Mouse (Mus musculus) heart, embryonic 12.5 days (tissue): Measurements from ENCODE around the gene Isoc2b. TPM values are rescaled to one million over a fixed set of nuclear protein-coding genes. Genes with fewer than 3 reads are reported as not detected.

Experiments
- ATAC-seq: fragments of 200-750 bp; cut with Nextera tagmentation; 2 replicates; pipeline ENCODE4 v1.8.0; 2017; ENCODE audit warnings: moderate TSS enrichment, moderate library complexity; ENCODE audit not compliant: insufficient number of reproducible peaks, low FRiP score
- H3K27ac ChIP-seq: fragments of 300-500 bp; sonication (generic); 2 replicates; pipeline ENCODE4 v1.5.1; 2016; ENCODE audit warnings: mild to moderate bottlenecking, moderate library complexity; ENCODE audit not compliant: poor library complexity, severe bottlenecking
- H3K27me3 ChIP-seq: fragments of 300-500 bp; sonication (generic); replicated peaks from 2 replicates; pipeline ENCODE4 v1.6.1; 2016; ENCODE audit warnings: mild to moderate bottlenecking, moderate library complexity
- H3K36me3 ChIP-seq: fragments of 300-500 bp; sonication (generic); 2 replicates; pipeline ENCODE4 v1.6.1; 2016; ENCODE audit warnings: mild to moderate bottlenecking, moderate library complexity
- H3K4me1 ChIP-seq: fragments of 300-500 bp; sonication (generic); replicated peaks from 2 replicates; pipeline ENCODE4 v1.6.1; 2016; ENCODE audit warnings: mild to moderate bottlenecking
- H3K4me2 ChIP-seq: fragments of 300-500 bp; sonication (generic); 2 replicates; pipeline ENCODE4 v1.6.1; 2016; ENCODE audit warnings: mild to moderate bottlenecking, moderate library complexity
- H3K4me3 ChIP-seq: fragments of 300-500 bp; sonication (generic); 2 replicates; pipeline ENCODE4 v1.5.1; 2016; ENCODE audit warnings: mild to moderate bottlenecking
- H3K9ac ChIP-seq: fragments of 300-500 bp; sonication (generic); 2 replicates; pipeline ENCODE4 v1.6.1; 2016; ENCODE audit warnings: mild to moderate bottlenecking, moderate library complexity
- H3K9me3 ChIP-seq: fragments of 300-500 bp; sonication (generic); replicated peaks from 2 replicates; pipeline ENCODE4 v1.6.1; 2016; ENCODE audit warnings: mild to moderate bottlenecking, moderate library complexity
- WGBS: fragments of 180-500 bp; shearing (Covaris S2); methylation state at CpG from one replicate; pipeline ENCODE4 v1.1.7; 2016; 5-methylcytosine and 5-hydroxymethylcytosine counted together
- polyA plus RNA-seq: library from polyadenylated mRNA; unstranded; fragments of >200 nt; fragmentation: Nextera tagmentation; extraction: Ambion mirVana; gene quantifications from 2 replicates; pipeline ENCODE4 v1.2.1, GENCODE M21; 2016

Isoc2b gene
- polyA plus RNA-seq, 1 experiment from 2014 or later = 3.9 TPM

DNA sequence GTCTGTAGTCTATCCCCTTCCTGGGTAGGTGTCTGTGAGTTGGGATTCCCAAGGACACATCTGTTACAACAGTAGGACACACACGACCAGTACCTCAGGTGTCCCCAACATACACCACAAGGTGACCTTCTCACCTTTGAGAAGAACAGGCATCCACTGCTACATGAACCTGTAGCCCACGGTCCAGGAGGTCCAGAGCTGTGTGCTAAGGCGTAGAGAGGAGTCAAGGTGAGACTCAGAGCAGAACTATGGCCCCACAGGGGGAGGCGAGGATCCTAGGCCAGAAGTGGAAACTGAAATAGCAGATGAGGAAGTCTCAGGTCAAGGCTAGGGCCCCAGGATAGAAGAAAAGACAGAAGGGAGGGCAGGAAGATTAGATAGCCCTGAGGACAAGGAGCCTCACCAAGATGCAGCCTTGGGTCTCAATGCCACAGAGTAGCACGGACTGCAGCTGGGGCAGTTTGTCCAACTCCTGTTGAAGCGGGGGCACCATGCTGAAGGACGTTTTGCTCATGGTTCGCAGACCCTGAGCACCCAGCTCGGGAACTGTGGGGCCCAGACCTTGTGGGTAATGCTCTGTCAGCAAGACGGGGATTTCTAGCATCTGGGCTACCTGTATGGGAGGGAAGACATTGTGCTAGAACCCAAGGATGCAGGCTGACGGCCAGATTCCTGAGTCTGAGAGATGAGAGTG, 19.3 kb downstream of the Isoc2b start:
- WGBS = 75% methylated on average over 11 of the region's 11 CpGs
- Histone ChIP-seq H3K4me1 (no peaks in the 10 kb centered on the region), H3K9ac (no peak overlapping the region), H3K27ac (no peak overlapping the region), H3K4me2 (no peak overlapping the region), H3K9me3 (peaks cover 11% of the 10 kb centered on the region), H3K27me3 (peaks cover 41% of the 10 kb centered on the region), H3K4me3 (no peak overlapping the region), H3K36me3 (no peaks in the 10 kb centered on the region)
- no peak for ATAC-seq

DNA sequence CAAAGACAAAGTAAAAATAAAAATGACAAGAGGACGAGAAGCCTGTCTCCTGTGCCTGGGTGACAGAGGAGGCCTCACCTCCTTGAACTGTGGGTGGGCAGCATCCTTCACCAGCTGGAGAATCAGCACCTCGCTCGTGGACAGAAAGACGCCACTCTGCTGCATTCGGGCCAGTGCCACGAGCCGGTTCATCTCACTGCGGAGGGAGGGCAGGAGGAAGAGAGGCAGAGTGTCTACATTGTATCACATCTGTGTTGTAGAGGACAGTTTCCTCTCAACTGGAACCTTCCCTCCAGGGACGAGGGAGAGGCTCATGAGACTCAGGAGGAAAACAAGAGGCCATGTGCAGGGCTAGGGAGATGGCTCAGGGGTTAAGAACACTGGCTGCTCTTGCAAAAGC, 20.7 kb downstream of the Isoc2b start:
- Histone ChIP-seq H3K9ac (no peak overlapping the region), H3K36me3 (no peaks in the 10 kb centered on the region), H3K27ac (no peak overlapping the region), H3K4me2 (no peak overlapping the region), H3K4me1 (peaks cover 5% of the 10 kb centered on the region), H3K27me3 (peaks cover 55% of the 10 kb centered on the region), H3K4me3 (no peak overlapping the region), H3K9me3 (peaks cover 13% of the 10 kb centered on the region)
- no peak for ATAC-seq
- WGBS = 50% methylated on average over 9 of the region's 9 CpGs

DNA sequence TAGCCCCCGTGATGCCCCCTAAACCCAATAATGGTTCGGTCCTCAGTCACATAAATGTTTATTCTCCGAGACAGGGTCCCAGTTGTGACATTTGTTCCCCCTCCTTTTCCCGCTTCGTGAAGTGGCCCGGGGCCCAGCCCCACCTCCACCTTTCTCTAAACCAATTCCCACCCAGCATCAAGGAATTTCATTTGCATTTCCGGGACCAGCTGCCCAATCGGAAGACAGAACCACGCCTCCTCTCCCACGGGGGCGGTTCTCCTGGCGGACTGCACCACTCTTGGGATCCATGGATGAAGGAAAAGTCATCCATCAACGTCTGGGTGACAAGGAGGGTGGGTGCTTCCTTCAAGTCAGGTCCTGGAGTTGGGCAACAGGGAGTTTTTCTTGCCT, 25.1 kb downstream of the Isoc2b start:
- Histone ChIP-seq H3K4me1 (peaks cover 26% of the 10 kb centered on the region), H3K9ac (no peak overlapping the region), H3K27me3 (peaks cover 91% of the 10 kb centered on the region)

DNA sequence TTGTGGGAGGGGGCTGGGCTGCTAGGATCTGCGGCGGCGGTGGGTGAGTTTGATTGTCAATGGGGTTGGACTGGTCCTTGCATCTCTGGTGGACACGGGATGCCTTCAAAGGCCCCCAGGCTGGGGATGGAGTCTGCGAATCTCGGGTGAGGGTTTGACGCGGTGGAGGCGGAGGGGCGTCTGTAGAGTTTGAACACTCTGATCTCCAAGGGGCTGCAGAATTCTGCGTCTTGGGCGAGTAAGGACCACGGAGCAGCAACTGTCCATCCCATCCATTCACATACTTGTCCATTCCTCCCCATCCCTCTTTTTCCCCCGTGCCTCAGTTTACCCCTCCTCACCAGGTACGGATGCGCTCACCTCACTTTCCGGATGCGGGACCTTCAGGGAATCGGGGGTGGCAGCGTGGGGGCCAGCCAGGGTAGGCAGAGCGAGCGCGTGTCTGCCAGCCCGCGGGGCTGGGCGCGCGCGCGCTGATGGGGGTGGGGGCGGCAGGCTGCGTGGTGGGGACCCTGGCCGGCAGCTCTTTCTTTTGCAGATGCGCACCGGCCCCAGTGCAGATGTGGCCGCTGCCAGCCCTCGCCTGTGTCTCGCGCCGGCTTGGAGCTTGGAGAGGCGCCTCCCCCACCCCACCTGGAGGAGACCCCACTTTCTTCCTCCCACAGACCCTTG, 25.7 kb downstream of the Isoc2b start, which contains the start of gene Shisa7:
Shisa7 (minus strand) TSS at position 452 of the 672 bp plus-strand sequence.
- Histone ChIP-seq H3K36me3 (no peaks in the 10 kb centered on the region), H3K9me3 (peaks cover 13% of the 10 kb centered on the region; the same call in 1 of the 2 replicates), H3K27ac (no peak within 1 kb of the TSS), H3K27me3 (peaks cover 92% of the 10 kb centered on the region), H3K9ac (peak within 1 kb of the TSS; percentile 40; the same call in 1 of the 2 replicates), H3K4me2 (peak within 1 kb of the TSS; percentile 73), H3K4me3 (peak within 1 kb of the TSS; percentile 43), H3K4me1 (peaks cover 26% of the 10 kb centered on the region)
- 2% methylated on average over 39 of the region's 41 CpGs for WGBS
- ATAC-seq = no peak

More for the DNA sequence above, 25.1 kb downstream of the Isoc2b start:
- Histone ChIP-seq H3K27ac (no peak overlapping the region), H3K4me3 (peak overlapping the region; percentile 43), H3K4me2 (peak overlapping the region; percentile 73), H3K9me3 (peaks cover 13% of the 10 kb centered on the region; the same call in 1 of the 2 replicates), H3K36me3 (no peaks in the 10 kb centered on the region)
- WGBS = 1% methylated on average over 13 of the region's 13 CpGs
- ATAC-seq = no peak; the same call in 1 of the 2 replicates

DNA sequence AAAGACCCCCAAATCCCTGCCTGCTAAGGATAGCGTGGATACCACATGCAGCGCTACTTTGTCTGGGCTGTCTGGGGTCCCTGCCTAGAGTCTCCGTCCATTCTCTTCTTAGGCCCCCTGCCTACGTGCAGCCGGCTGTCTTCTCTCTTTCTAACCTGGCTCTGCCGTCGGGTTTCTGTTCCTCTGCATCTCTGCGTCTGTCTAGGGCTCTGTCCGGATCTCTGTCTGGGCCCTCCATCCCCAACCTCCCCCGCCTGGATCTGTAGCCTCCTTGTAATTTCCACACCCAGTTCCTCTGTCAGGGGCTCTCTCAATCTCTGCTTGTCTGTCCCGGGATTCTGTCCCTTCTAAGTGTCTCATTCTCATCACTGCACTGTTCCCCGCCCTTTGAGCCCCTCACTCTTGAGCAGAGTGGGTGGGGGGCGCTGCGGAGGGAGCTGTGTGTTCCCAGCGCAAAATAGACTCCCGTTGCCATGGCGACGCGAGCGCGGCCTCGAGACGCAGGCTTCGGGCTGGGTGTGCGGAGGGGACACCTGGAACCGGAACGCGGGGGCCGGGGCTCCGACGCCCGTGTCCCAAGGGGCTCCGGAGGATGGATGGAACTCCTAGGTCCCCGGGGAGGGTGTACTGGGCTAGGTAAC, 26.3 kb downstream of the Isoc2b start:
- H3K4me1 ChIP-seq = peaks cover 26% of the 10 kb centered on the region
- ATAC-seq = 0 out of 2 replicates have a peak, but pooled peaks have one; percentile 41
- peaks cover 13% of the 10 kb centered on the region; the same call in 1 of the 2 replicates for H3K9me3 ChIP-seq
- peak overlapping the region; percentile 23; the same call in 1 of the 2 replicates for H3K9ac ChIP-seq
- H3K4me2 ChIP-seq = peak overlapping the region; percentile 73
- peaks cover 93% of the 10 kb centered on the region for H3K27me3 ChIP-seq
- no peaks in the 10 kb centered on the region for H3K36me3 ChIP-seq
- peak overlapping the region; percentile 43 for H3K4me3 ChIP-seq
- H3K27ac ChIP-seq = no peak overlapping the region
- WGBS = under 1% methylated on average over 34 of the region's 34 CpGs

DNA sequence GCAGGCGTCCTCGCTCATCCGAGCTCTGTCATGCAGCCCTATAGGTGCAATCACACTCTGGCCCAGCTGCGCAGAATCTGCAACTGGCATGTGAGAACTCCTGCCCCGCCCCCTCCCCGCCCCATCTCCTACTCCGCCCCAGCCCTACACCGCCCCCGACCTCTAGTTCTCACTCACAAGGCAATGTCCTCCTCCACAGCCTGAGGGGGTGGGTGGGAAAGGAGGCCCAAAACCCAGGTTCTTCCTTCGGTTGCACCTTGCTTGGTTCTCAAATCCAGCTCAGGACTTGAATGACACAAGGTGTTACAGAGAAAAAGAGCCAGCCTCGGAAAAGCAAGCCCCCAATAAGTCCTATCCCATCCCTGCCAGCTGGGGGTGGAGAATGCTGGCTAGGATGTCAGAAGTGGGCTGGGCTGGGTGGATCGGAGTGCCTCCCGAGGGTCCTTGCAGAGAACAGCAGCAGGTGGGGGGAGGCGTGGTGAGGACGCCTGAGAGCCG, 27.4 kb downstream of the Isoc2b start:
- Histone ChIP-seq H3K4me3 (peak overlapping the region; percentile 24), H3K27me3 (peaks cover 97% of the 10 kb centered on the region), H3K9me3 (peaks cover 13% of the 10 kb centered on the region; the same call in 1 of the 2 replicates), H3K4me1 (peaks cover 29% of the 10 kb centered on the region), H3K9ac (0 out of 2 replicates have a peak overlapping the region, but pooled peaks have one; percentile 25), H3K4me2 (peak overlapping the region; percentile 73), H3K36me3 (no peaks in the 10 kb centered on the region), H3K27ac (no peak overlapping the region)
- WGBS = 2% methylated on average over 16 of the region's 16 CpGs
- no peak for ATAC-seq

DNA sequence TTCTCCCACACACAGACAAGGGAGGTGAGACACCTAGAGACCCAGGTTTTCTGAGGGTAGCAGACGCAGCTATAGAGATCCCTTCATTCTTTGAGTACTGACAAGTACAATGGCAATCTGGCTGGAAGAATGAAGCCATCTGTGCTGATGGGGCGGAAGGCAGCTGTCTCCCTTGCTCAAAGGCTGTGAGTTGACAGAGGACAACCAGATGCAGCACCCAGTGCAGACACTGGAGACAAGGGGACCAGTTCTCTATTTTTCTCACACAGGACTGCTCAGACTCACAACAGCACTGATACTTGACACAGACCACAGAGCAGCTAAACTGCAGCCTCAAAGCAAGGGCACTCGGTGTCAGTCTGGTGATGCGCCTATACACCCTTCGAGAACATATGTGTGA, 28.0 kb downstream of the Isoc2b start:
- peaks cover 97% of the 10 kb centered on the region for H3K27me3 ChIP-seq
- no peak for ATAC-seq
- H3K9ac ChIP-seq = no peak overlapping the region
- peaks cover 31% of the 10 kb centered on the region for H3K4me1 ChIP-seq
- H3K9me3 ChIP-seq = peaks cover 11% of the 10 kb centered on the region
- WGBS = 57% methylated on average over 5 of the region's 5 CpGs
- H3K4me3 ChIP-seq = no peak overlapping the region
- H3K4me2 ChIP-seq = no peak overlapping the region
- H3K36me3 ChIP-seq = no peaks in the 10 kb centered on the region
- H3K27ac ChIP-seq = no peak overlapping the region

DNA sequence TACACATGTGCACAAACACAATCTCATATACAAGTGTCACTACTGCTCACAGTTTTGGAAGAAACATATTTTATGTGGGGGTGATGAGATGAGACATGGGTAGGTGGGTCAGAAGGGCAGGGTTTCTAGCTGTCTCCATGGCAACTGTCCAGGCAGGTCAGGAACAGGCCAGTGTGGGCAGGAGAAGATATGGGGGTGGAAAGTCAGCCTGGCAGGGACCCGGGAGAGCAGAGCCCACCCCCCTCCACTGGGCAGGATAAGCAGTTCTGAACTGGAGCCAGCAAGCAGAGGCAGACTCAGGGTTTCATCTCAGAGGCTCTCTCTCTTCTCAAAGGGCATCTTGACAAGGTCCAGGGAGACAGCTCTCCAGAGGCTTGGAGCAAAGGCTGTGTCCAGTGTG, 32.4 kb downstream of the Isoc2b start:
- Histone ChIP-seq H3K4me1 (peaks cover 19% of the 10 kb centered on the region), H3K9ac (no peak overlapping the region), H3K4me2 (no peak overlapping the region), H3K27me3 (peaks cover 95% of the 10 kb centered on the region), H3K36me3 (no peaks in the 10 kb centered on the region), H3K9me3 (peaks cover 5% of the 10 kb centered on the region; the same call in 1 of the 2 replicates), H3K27ac (no peak overlapping the region), H3K4me3 (no peak overlapping the region)
- 21% methylated on average over 1 of the region's 1 CpGs for WGBS
- no peak for ATAC-seq

DNA sequence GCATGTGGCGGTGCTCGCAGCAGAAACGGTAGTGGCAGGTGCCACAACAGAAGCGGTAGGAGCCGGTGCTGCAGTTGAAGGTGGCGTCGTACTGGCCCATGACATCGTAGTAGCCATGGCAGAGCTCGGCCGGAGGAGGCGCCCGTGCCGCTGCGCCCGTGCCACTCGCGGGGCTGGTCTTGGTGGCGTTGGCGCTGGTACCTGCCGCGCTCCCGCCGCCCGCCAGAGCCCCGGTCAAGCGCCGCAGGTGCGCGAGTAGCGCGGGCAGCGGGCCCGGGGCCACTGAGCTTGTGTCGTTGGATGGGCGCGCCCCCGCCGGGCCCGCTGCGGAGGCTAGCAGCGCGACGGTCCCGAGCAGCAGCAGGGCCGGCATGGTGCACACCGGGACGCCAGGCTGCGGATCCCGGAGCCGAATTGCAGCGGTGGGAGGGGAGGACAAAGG, 33.7 kb downstream of the Isoc2b start:
- peak overlapping the region; percentile 89 for H3K4me2 ChIP-seq
- H3K36me3 ChIP-seq = no peaks in the 10 kb centered on the region
- no peak overlapping the region for H3K27ac ChIP-seq
- 2% methylated on average over 51 of the region's 51 CpGs for WGBS
- H3K4me3 ChIP-seq = peak overlapping the region; percentile 53
- peak; percentile 49 for ATAC-seq
- peaks cover 5% of the 10 kb centered on the region; the same call in 1 of the 2 replicates for H3K9me3 ChIP-seq
- H3K9ac ChIP-seq = peak overlapping the region; percentile 62
- peaks cover 91% of the 10 kb centered on the region for H3K27me3 ChIP-seq
- peaks cover 15% of the 10 kb centered on the region for H3K4me1 ChIP-seq

DNA sequence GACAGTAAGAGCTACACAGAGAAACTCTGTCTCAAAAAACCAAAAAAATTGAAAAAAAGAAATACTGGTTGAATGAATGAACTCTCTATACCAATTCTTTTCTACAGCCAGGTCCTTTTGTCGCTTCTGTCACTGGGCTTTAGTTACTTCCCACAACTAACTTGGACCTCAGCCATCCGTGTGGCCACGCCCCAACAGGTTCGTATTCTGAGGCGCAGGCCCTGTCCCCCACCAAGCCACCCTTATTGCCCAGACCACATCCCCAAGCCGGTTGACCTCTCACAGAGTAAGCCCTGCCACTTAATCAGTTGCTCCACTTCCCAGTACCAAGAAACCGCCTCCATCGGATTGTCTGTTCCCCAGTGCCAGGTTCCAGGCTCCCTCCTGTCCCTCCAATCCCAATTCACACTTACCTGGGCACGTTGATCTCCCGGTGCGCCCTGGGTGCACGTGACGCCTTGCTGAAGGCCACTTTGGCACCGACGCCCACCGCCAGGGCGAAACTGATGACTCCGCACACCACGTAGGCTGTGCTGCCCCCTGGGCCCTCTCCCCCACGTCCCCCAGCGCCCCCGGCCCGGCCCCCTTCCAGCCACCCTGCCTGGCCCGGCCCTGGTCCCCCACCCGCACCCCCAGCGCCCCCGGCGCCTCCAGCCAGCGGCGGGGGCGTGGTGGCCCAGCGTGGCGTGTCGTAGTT, 34.3 kb downstream of the Isoc2b start:
- WGBS = 6% methylated on average over 34 of the region's 34 CpGs
- H3K4me2 ChIP-seq = peak overlapping the region; percentile 89
- peaks cover 91% of the 10 kb centered on the region for H3K27me3 ChIP-seq
- H3K4me1 ChIP-seq = peaks cover 15% of the 10 kb centered on the region
- peak overlapping the region; percentile 53 for H3K4me3 ChIP-seq
- peak overlapping the region; percentile 62 for H3K9ac ChIP-seq
- H3K36me3 ChIP-seq = no peaks in the 10 kb centered on the region
- peaks cover 5% of the 10 kb centered on the region; the same call in 1 of the 2 replicates for H3K9me3 ChIP-seq
- ATAC-seq = peak; percentile 36; the same call in 1 of the 2 replicates
- no peak overlapping the region for H3K27ac ChIP-seq
